Mouse (Mus musculus) adrenal gland, postnatal 10 days (tissue): Measurements from ENCODE around the gene Carmil1. TPM values are rescaled to one million over a fixed set of nuclear protein-coding genes. Genes with fewer than 3 reads are reported as not detected.

Experiments
- DNase-seq: peaks from one replicate; pipeline ENCODE4 v3.0.0; 2021; ENCODE audit warnings: mixed read lengths
- long read RNA-seq, 2 experiments: library from polyadenylated mRNA; stranded (forward); transcript quantifications; one replicate each; pipeline ENCODE4 v2.0.0; 2021
- total RNA-seq, 2 experiments: library from RNA; stranded (reverse); gene quantifications; 2 replicates each; pipeline ENCODE4 v1.2.3; 2021

Carmil1 gene
- total RNA-seq, result 10 to 100 TPM; 29.1 to 31.0 TPM
- long read RNA-seq, experiment 1, partial matches to known transcripts, result 4 of 7 reads
- long read RNA-seq, experiment 1, other reads (novel, unspliced or antisense), result 3 of 7 reads
- long read RNA-seq, experiment 2, partial matches to known transcripts, result 2 of 5 reads
- long read RNA-seq, experiment 2, other reads (novel, unspliced or antisense), result 3 of 5 reads

GRCm38 (mm10) chr13:24280439-24281431 is at the start of gene Carmil1:
Gene Carmil1, minus strand, starts transcription at chr13:24280795.
- DNase-seq, result peak; percentile 89

GRCm38 (mm10) chr13:24330128-24330527 is 49.5 kb upstream of the Carmil1 start:
- no peak for DNase-seq

GRCm38 (mm10) chr13:24328036-24328817 is 47.6 kb upstream of the Carmil1 start:
- DNase-seq, result no peak

GRCm38 (mm10) chr13:24327201-24327600 is 46.6 kb upstream of the Carmil1 start, which contains the start of gene Cmah:
Gene Cmah, plus strand, starts transcription at chr13:24327404.
- no peak for DNase-seq

- DNase-seq, result no peak
These were observed 40.7 kb upstream of the Carmil1 start for GRCm38 (mm10) chr13:24321313-24321712.

GRCm38 (mm10) chr13:24318618-24319017 is 38.0 kb upstream of the Carmil1 start:
- peak; percentile 34 for DNase-seq

- no peak for DNase-seq
These were observed 36.0 kb upstream of the Carmil1 start for GRCm38 (mm10) chr13:24316563-24316962.

GRCm38 (mm10) chr13:24311011-24311940 is 30.7 kb upstream of the Carmil1 start:
- no peak for DNase-seq

GRCm38 (mm10) chr13:24306248-24306647 is 25.7 kb upstream of the Carmil1 start:
- no peak for DNase-seq

- DNase-seq, result no peak
These were observed 24.9 kb upstream of the Carmil1 start for GRCm38 (mm10) chr13:24305486-24305885.

- DNase-seq, result peak; percentile 67
These were observed 16.7 kb upstream of the Carmil1 start for GRCm38 (mm10) chr13:24297252-24297651.

- peak; percentile 39 for DNase-seq
These were observed 6.8 kb upstream of the Carmil1 start for GRCm38 (mm10) chr13:24287381-24287780.

- DNase-seq, result peak; percentile 26
These were observed 695 bp downstream of the Carmil1 start for GRCm38 (mm10) chr13:24279762-24280438.

GRCm38 (mm10) chr13:24279407-24279761 is 1.2 kb downstream of the Carmil1 start:
- DNase-seq, result no peak

GRCm38 (mm10) chr13:24272740-24273377 is 7.7 kb downstream of the Carmil1 start:
- DNase-seq, result no peak

GRCm38 (mm10) chr13:24269100-24269465 is 11.5 kb downstream of the Carmil1 start:
- peak; percentile 50 for DNase-seq

- peak; percentile 61 for DNase-seq
These were observed 12.1 kb downstream of the Carmil1 start for GRCm38 (mm10) chr13:24268355-24269099.

GRCm38 (mm10) chr13:24264760-24265159 is 15.8 kb downstream of the Carmil1 start:
- no peak for DNase-seq

- no peak for DNase-seq
These were observed 17.0 kb downstream of the Carmil1 start for GRCm38 (mm10) chr13:24263560-24263959.
